Mouse (Mus musculus): ENCODE data around the gene Aox2.

Aox2 gene

GRCm38 (mm10) chr1:58278026-58278425, at the start of gene Aox2:
Gene Aox2, plus strand, starts transcription at chr1:58278326.
- no peak for DNase-seq

GRCm38 (mm10) chr1:58228916-58229315, 49.2 kb upstream of the Aox2 start:
- DNase-seq = no peak

- DNase-seq = no peak
Observed at GRCm38 (mm10) chr1:58229774-58230173, 48.4 kb upstream of the Aox2 start.

DNA sequence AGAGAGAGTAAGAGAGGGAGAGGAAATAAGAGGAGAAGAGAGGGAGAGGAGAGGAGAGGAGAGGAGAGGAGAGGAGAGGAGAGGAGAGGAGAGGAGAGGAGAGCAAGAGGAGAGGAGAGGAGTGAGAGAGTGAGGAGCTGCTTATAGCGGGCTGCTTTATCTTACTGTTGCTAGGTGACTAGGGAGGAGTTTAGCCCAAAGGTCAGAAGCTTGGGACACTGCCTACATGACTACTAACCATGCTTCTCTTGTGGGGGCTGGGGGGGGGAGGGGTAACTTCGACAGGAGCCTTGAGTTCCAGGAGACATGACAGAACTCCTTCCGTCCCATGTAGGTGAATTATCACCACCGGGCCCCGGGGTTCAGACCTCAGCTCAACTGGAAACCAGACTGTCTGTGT, 47.6 kb upstream of the Aox2 start:
- DNase-seq = no peak

- no peak for DNase-seq
Observed at GRCm38 (mm10) chr1:58235405-58235804, 42.7 kb upstream of the Aox2 start.

- no peak for DNase-seq
Observed at GRCm38 (mm10) chr1:58237527-58238299, 40.4 kb upstream of the Aox2 start.

- DNase-seq = no peak
Observed at GRCm38 (mm10) chr1:58238440-58238839, 39.7 kb upstream of the Aox2 start.

DNA sequence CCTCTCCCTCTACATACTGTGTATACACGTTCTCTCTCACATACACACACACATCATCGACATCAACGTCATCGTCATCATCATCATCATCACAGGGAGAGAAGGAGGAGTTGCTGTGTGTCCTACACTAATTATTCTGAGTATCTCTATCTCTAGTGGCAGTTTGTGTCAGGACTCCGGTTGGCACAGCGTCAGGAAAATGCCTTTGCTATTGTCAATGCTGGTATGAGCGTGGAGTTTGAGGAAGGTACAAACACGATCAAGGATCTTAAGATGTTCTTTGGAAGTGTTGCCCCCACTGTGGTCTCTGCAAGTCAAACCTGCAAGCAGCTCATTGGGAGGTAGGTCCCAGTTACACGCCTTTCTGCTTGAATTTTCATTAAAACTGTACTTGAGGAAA, 39.2 kb upstream of the Aox2 start:
- DNase-seq = no peak

- no peak for DNase-seq
Observed at GRCm38 (mm10) chr1:58240347-58240746, 37.8 kb upstream of the Aox2 start.

DNA sequence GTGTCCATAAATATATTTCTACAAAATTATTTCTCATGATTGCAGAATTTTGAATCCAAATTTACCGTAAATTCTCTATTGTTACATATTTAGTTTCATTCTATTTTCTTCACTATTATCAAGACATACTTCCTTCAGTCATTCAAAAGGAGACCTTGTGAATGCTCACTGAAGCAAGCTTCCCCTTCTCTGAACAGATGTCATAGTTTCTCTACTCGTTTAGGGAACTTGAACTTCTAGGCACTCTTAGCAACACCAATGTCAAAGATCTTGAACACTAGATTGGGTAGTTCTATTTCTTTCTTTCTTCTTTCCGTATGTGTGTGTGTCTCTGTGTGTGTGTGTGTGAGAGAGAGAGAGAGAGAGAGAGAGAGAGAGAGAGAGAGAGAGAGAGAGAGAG, 33.6 kb upstream of the Aox2 start:
- DNase-seq = no peak

DNA sequence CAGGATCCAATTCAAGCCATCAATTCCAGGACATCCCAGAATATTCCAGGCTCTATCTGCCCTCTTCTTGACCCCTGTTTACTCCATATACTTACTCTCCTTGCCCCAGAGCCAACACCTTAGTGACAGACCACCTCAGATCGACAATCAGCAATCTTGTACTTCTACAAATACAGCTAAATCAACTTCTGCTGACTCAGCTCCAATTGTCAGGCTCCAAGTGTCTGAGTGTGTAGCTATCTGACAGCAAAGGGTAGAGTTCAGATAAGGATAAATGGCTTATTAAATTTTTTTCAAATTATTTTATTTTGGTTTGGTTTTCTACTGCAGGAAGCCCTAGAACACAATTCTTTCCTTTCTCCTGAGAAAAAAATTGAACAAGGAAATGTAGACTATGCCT, 29.6 kb upstream of the Aox2 start:
- DNase-seq = no peak

GRCm38 (mm10) chr1:58253466-58253865, 24.7 kb upstream of the Aox2 start:
- DNase-seq = no peak

DNA sequence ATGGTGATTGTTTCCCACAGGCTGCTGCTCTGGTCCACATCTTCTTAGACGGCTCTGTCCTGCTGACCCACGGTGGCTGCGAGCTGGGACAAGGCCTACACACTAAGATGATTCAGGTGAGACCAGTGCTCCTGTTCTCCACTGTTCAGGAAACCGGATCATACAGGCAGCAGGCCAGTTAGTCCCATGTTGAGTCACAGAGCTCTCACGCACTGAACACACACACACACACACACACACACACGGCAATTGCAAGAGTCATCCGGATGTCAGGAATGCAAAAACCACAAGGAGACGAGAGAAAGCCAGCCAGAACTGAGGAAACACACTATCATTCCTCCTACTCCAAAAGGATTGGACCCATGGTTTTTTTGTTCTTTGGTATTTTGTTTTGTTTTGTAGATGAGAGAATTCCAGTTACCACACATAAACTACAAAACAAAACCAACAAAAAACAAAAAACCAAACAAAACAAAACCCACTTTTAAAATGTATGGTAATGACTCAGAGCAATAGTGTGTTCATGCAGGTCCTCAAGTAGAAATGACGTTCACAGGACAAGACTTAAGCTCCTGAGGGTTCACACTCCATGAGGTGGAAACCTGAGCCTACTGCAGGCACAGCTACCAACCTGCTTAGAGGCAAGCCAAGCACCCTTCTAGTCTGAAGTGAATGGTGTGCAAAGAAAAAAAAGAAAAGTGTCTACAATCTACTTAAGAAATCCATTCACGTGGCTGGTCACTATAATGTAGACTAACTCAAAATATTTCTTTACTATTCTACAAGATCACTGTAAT, 20.7 kb upstream of the Aox2 start:
- no peak for DNase-seq

DNA sequence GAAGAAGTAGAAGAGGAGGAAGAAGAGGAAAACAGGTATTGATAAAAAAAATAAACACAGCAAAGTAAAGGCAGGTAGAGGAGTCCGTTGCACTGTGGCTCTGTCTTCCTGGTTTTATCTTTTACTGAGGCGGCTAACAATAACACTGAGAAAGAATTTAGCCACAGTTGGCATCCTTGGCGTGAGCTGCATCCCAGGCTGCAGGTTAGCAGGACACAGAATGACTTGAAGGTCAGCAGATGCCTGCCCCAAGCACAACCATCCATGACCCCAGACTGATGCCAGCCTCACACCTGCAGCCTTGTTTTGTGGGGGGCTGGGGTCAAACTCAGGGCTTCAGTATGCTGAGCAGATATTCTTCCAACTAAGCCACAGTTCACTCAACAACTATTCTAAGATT, 17.8 kb upstream of the Aox2 start:
- no peak for DNase-seq

GRCm38 (mm10) chr1:58268231-58268630, 9.9 kb upstream of the Aox2 start:
- no peak for DNase-seq

DNA sequence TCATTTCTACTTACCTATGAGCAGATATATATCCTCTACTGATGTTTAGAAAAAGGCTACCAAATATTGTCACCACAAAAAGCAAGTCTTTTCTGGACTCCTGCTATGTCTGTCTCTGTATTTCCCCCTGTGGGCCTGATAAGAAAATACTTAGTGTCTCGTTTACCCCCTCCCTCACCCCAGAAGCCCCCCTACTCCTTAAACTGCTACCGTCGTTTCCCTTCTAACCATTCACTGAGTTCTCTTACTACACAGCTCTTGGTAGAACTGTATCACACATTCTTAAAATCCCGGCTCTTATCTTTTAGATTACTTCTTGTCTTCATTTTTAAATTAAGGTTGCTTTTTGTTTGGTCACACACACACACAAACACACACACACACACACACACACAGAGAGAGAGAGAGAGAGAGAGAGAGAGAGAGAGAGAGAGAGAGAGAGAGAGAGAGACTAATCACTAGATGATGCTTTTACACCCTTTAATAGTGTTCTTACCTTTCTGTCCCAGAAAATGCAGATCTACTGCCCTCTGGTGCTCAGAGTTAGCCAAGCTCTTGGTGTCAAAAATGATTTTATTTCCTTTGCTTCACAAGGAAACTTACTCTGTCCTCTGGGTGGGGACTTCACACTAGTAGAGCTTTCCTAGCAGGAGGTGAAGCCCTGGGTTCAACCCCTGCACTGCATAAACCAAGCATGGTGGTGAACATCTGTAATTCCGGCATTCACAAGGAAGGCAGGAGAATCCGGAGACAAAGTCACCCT, 7.1 kb upstream of the Aox2 start:
- DNase-seq = peak; percentile 37

DNA sequence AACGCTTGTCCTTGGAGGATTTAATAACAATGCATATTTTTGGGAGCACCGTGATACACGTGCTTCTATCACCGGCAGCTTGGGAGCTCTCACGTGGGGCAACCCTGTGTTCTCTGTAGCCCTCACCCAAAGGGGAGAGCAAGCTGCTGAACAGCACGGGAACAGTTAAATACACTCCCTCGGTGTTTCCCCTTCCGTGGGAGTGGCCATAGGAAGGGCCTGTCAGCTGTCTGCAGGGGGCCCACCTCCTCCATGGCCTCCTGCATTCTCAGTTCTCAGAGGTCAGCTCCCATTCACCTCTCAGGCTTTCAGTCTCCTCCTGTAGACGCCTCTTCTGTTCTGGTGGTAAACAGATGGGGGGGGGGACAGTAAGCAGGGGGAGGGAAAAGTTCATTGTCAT, 2.2 kb upstream of the Aox2 start:
- DNase-seq = no peak

- no peak for DNase-seq
Observed at GRCm38 (mm10) chr1:58278513-58278912, 387 bp downstream of the Aox2 start.

DNA sequence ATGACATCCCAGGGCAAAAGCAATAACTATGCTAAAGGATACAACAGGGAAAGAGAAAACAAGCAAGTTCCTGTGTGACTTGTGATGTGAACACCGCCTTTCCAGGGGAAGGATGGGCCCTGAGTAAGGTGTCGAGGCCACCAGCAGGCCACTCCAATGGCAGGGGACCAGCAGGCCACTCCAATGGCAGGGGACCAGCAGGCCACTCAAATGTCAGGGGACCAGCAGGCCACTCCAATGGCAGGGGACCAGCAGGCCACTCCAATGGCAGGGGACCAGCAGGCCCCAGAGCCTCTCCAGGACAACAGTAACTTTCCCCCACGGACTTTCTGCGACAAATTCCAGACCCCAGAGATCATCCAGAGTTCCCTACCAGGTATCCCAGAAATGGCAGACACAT, 2.3 kb downstream of the Aox2 start:
- DNase-seq = no peak

DNA sequence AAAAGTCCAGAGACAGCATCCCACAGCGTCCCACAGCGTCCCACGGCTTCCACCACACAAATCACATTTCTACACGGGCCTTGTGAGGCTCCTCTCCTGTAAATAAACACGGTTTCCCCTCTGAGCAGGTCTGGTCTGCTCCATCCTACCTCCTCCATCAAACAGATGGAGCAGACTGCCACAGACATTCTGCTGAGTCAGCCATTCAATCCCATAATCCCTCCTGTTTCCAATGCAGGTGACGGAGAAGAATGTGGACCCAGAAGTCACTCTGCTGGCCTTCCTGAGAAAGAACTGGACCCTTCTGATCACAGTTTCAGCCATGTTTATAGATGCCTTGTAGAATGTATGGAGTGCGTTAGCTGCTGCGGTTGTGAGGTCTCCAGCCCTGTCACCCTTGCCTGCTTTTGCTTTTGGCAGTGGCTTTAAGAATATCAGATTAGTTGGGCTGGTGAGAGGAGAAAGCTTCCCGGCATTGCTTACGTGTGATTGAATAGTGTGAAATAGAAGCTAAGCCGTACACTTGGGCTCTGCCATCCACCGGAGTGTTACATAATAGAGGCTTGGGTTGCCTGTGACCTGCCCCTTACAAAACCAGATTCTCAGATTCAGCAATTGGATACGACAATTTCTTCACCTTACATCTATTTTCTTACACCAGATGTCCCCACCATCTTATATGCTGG, 3.0 kb downstream of the Aox2 start:
- DNase-seq = no peak

DNA sequence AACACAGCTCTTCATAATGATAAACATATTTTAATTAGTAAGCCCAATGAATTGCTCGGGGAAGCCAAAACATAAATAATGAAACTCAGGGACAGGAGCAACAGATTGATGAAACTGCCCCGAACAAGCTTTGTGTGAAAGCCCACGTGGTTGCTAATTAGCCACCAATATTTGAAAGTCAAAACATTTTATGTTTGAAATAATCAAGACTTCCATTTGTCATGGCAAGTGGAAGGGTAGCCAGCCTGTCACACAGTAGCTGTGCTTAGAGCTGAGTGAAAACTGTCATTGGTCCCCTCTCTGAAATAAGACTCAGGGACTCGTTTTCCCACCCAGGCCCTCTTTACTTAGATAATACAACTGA, 3.5 kb downstream of the Aox2 start:
- no peak for DNase-seq

- DNase-seq = no peak
Observed at GRCm38 (mm10) chr1:58284505-58284904, 6.4 kb downstream of the Aox2 start.

GRCm38 (mm10) chr1:58288091-58288490, 10.0 kb downstream of the Aox2 start:
- no peak for DNase-seq

Measured in right cerebral cortex, postnatal 25 days (tissue).